Mouse (Mus musculus) myocyte (in vitro differentiated cells): ENCODE data around the gene Kcna5.

ENCODE experiments used
- CEBPB ChIP-seq: IDR thresholded peaks from 2 replicates; pipeline ENCODE4 v1.6.1; 2011; ENCODE audit warnings: mild to moderate bottlenecking, moderate library complexity; ENCODE audit not compliant: poor library complexity, insufficient read depth, severe bottlenecking
- MAX ChIP-seq: IDR thresholded peaks from one replicate; pipeline ENCODE4 v1.6.1; 2011; ENCODE audit warnings: low read depth, mild to moderate bottlenecking, control low read depth
- MYOG ChIP-seq, 3 experiments: IDR thresholded peaks; one replicate each; pipeline ENCODE4 v1.6.1; 2011; ENCODE audit warnings: control low read depth in 2 of 3, low read depth in 2 of 3, mild to moderate bottlenecking in 2 of 3; ENCODE audit not compliant: insufficient read length in 2 of 3, control insufficient read depth in 1 of 3, insufficient read depth in 1 of 3
- POLR2A ChIP-seq: IDR thresholded peaks from one replicate; pipeline ENCODE4 v1.6.1; 2011; ENCODE audit warnings: low read depth, mild to moderate bottlenecking, control low read depth, moderate library complexity; ENCODE audit not compliant: insufficient read length
- SRF ChIP-seq: IDR thresholded peaks from one replicate; pipeline ENCODE4 v1.6.1; 2011; ENCODE audit warnings: low read depth; ENCODE audit not compliant: control insufficient read depth, insufficient read length
- TCF12 ChIP-seq: IDR thresholded peaks from one replicate; pipeline ENCODE4 v1.6.1; 2011; ENCODE audit warnings: mild to moderate bottlenecking, control low read depth; ENCODE audit not compliant: poor library complexity, insufficient read depth, severe bottlenecking
- USF1 ChIP-seq: IDR thresholded peaks from one replicate; pipeline ENCODE4 v1.6.1; 2011; ENCODE audit warnings: low read depth, mild to moderate bottlenecking, control low read depth, moderate library complexity

DNA sequence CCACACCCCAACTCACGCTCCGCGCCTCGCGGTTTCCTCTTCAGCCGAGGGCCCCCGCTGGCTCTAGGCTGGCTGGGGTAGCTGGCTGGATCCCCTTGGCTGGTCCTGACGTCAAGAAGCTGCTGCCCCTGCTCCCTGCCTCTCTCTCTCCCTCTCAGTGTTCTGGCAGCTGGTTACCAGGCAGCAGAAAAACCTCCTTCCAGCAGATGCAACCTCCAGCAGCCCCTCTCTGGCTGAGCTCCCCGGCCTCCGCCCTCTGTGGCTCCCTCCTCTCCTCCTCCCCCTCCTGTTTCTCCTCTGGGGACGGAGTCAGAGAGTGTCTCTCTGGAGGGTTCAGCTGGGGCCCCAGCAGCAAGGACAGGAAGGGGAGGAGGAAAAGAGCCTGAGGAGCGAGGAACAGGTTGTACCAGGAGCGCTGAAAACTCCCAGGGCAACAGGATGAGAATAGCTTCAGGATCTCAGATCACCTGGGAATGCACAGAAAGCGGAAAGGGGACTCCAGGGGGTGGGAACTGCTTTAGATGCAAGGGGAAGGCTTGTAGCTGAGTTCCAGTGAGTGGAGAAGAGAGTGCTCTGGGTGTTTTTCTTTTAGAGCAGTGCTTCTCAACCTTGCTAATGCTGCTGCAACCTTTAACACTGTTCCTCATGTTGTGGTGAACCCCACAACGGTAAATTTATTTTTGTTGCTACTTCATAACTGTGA lies at the start of gene Kcna5:
- no peak for TF ChIP-seq SRF
- no peak for TF ChIP-seq USF1
- TF ChIP-seq POLR2A, result no peak
- TF ChIP-seq MYOG (IDR thresholded peaks at IDR 0.05; ENCODE audit: control insufficient read depth in 1 of 3, insufficient read depth in 1 of 3, insufficient read length in 2 of 3, low read depth in 2 of 3), result no peak
- TF ChIP-seq CEBPB, result no peak
- no peak for TF ChIP-seq MAX
- TF ChIP-seq TCF12, result no peak
